Mouse (Mus musculus): ENCODE data around the gene Slfn8.

DNA sequence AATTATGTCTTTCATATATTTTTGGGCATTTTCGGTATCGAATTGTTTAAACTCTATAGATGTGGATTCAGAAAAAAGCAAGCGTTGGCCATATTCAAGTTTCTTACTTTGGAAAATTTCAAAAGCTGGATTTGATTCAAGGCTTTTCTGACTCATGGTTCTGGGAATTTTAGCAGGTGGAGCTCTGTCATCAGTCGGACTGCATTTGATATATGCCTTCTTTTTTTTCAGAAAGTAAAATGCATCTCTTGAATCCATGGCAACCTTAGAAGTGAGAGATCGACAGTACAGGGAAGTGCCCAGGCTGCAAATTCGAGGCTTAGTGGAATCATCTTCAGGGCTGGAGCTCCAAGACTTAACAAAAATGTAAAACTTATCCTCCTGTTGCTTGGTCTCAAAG, 33.0 kb downstream of the Slfn8 start:
- TF ChIP-seq CTCF (conservative IDR thresholded peaks at IDR 0.05; ENCODE audit: low read length) = no peak
- TF ChIP-seq NANOG (IDR thresholded peaks at IDR 0.05; ENCODE audit: borderline replicate concordance, low read length) = no peak
- TF ChIP-seq POU5F1 (IDR thresholded peaks at IDR 0.05; ENCODE audit: borderline replicate concordance, low read length) = no peak

Measured in E14TG2a.4 (cell line).